Mouse (Mus musculus) embryonic facial prominence, embryonic 11.5 days (tissue): ENCODE data around the gene Abcc3. TPM values are rescaled to one million over a fixed set of nuclear protein-coding genes. Genes with fewer than 3 reads are reported as not detected.

Experiments used
- ATAC-seq: fragments of 200-750 bp; cut with Nextera tagmentation; replicated peaks from 2 replicates; pipeline ENCODE4 v1.8.0; 2017; ENCODE audit warnings: low read depth; ENCODE audit not compliant: insufficient number of reproducible peaks, low FRiP score, low TSS enrichment
- DNase-seq: peaks from one replicate; pipeline ENCODE4 v3.0.0-alpha.2; 2015; ENCODE audit warnings: low spot score
- H3K27ac ChIP-seq: fragments of 300-500 bp; sonication (generic); replicated peaks from 2 replicates; pipeline ENCODE4 v1.5.1; 2014; ENCODE audit warnings: mild to moderate bottlenecking, low read depth, low read length, control low read depth
- H3K27me3 ChIP-seq: fragments of 300-500 bp; sonication (generic); 2 replicates; pipeline ENCODE4 v1.6.1; 2014; ENCODE audit warnings: mild to moderate bottlenecking, low read length, moderate library complexity, mixed read lengths; ENCODE audit not compliant: control insufficient read depth, insufficient read depth
- H3K36me3 ChIP-seq: fragments of 300-500 bp; sonication (generic); replicated peaks from 2 replicates; pipeline ENCODE4 v1.6.1; 2014; ENCODE audit warnings: low read depth, mild to moderate bottlenecking, low read length, moderate library complexity, mixed read lengths; ENCODE audit not compliant: control insufficient read depth, insufficient read depth
- H3K4me1 ChIP-seq: fragments of 300-500 bp; sonication (generic); 2 replicates; pipeline ENCODE4 v1.6.1; 2014; ENCODE audit warnings: low read length, mixed read lengths; ENCODE audit not compliant: control insufficient read depth, insufficient read depth
- H3K4me2 ChIP-seq: fragments of 300-500 bp; sonication (generic); 2 replicates; pipeline ENCODE4 v1.6.1; 2014; ENCODE audit warnings: low read depth, mild to moderate bottlenecking, control low read depth, low read length, moderate library complexity
- H3K4me3 ChIP-seq: fragments of 300-500 bp; sonication (generic); 2 replicates; pipeline ENCODE4 v1.5.1; 2014; ENCODE audit warnings: low read depth, low read length, control low read depth
- H3K9ac ChIP-seq: fragments of 300-500 bp; sonication (generic); replicated peaks from 2 replicates; pipeline ENCODE4 v1.6.1; 2014; ENCODE audit warnings: mild to moderate bottlenecking, control low read depth, low read length
- H3K9me3 ChIP-seq: fragments of 300-500 bp; sonication (generic); replicated peaks from 2 replicates; pipeline ENCODE4 v1.6.1; 2016; ENCODE audit warnings: mild to moderate bottlenecking, low read length, inconsistent platforms, mixed read lengths; ENCODE audit not compliant: control insufficient read depth
- WGBS: fragments of 180-500 bp; shearing (Covaris S2); extraction: QIAGEN DNeasy Blood & Tissue Kit; methylation state at CpG from one replicate; pipeline ENCODE4 v1.1.7; 2014; 5-methylcytosine and 5-hydroxymethylcytosine counted together
- polyA plus RNA-seq: library from polyadenylated mRNA; unstranded; fragments of >200 nt; fragmentation: Nextera tagmentation; extraction: Ambion mirVana; gene quantifications from 2 replicates; pipeline ENCODE4 v1.2.1, GENCODE M21; 2014

Abcc3 gene
- polyA plus RNA-seq, 1 experiment from 2014 or later = 0.63 TPM

DNA sequence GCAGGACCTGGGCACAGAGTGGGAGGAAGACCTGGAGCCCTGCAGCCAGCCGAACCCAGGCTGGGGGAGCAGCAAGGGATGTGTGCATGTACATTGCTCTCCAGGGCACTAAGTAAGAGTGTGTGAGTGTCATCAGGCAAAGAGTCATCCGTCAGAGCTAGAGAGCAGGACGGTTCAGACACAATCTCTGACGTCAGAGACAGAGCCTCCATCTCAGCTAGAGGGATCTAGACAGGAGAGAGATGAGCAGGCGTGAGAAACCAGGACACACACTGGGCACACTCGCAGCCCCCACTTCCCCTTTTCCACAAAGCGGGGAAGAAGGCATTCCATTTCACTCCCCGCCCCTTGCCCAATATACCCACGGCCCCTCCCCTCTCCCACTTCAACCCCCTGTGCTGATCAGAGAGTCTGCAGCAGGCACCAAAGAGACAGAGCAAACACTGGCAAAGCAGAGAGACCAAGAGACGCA, 20.2 kb upstream of the Abcc3 start:
- Histone ChIP-seq H3K4me3 (no peak overlapping the region), H3K4me1 (no peaks in the 10 kb centered on the region; the same call in 1 of the 2 replicates), H3K36me3 (no peaks in the 10 kb centered on the region; the same call in 1 of the 2 replicates), H3K27me3 (no peaks in the 10 kb centered on the region), H3K9ac (no peak overlapping the region), H3K9me3 (no peaks in the 10 kb centered on the region), H3K4me2 (no peak overlapping the region), H3K27ac (no peak overlapping the region)
- 46% methylated on average over 10 of the region's 10 CpGs for WGBS
- no peak for DNase-seq
- ATAC-seq = 0 out of 2 replicates have a peak, but pooled peaks have one; percentile 24

- Histone ChIP-seq H3K4me3 (no peak overlapping the region), H3K27ac (no peak overlapping the region), H3K4me1 (no peaks in the 10 kb centered on the region; the same call in 1 of the 2 replicates), H3K9ac (no peak overlapping the region), H3K9me3 (no peaks in the 10 kb centered on the region), H3K36me3 (no peaks in the 10 kb centered on the region; the same call in 1 of the 2 replicates), H3K27me3 (no peaks in the 10 kb centered on the region), H3K4me2 (no peak overlapping the region)
- 67% methylated on average over 2 of the region's 2 CpGs for WGBS
- DNase-seq (no peak), ATAC-seq (no peak)
These were observed 19.8 kb upstream of the Abcc3 start for GRCm38 (mm10) chr11:94412562-94412961.

GRCm38 (mm10) chr11:94407803-94408321, 15.1 kb upstream of the Abcc3 start:
- no peak overlapping the region for H3K4me2 ChIP-seq
- no peak overlapping the region for H3K27ac ChIP-seq
- no peaks in the 10 kb centered on the region; the same call in 1 of the 2 replicates for H3K4me1 ChIP-seq
- H3K9ac ChIP-seq = no peak overlapping the region
- H3K27me3 ChIP-seq = no peaks in the 10 kb centered on the region
- 43% methylated on average over 11 of the region's 11 CpGs for WGBS
- ATAC-seq = peak; percentile 51; the same call in 1 of the 2 replicates
- H3K36me3 ChIP-seq = no peaks in the 10 kb centered on the region
- H3K9me3 ChIP-seq = no peaks in the 10 kb centered on the region
- no peak overlapping the region for H3K4me3 ChIP-seq
- DNase-seq = peak; percentile 34

DNA sequence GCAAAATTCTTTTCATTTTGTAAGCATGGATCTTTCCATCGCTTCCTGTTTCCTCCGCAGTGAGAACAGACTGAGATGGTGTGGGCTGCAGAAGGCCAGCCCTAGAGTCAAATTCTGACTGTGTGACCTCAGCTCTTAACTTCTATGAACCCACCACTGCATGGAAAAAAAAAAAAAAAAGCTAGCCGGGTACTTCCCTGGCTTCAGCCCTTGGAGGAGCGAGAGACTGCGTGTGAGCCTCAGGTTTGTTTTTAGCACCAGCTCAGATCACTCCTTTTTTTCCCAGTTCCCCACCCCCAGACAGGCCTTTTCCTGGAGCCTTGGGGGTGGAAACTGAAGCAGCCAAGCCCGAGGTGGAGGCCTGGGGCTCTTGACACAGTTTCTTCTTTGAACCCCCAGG, 12.6 kb upstream of the Abcc3 start:
- Histone ChIP-seq H3K4me1 (no peaks in the 10 kb centered on the region; the same call in 1 of the 2 replicates), H3K4me2 (no peak overlapping the region), H3K27ac (no peak overlapping the region), H3K9me3 (no peaks in the 10 kb centered on the region), H3K36me3 (no peaks in the 10 kb centered on the region), H3K4me3 (no peak overlapping the region), H3K9ac (no peak overlapping the region), H3K27me3 (no peaks in the 10 kb centered on the region)
- WGBS = 42% methylated on average over 6 of the region's 6 CpGs
- DNase-seq (no peak), ATAC-seq (no peak)

GRCm38 (mm10) chr11:94404641-94405260, 12.0 kb upstream of the Abcc3 start:
- Histone ChIP-seq H3K4me1 (no peaks in the 10 kb centered on the region; the same call in 1 of the 2 replicates), H3K27ac (no peak overlapping the region)
- WGBS = 26% methylated on average over 11 of the region's 11 CpGs

GRCm38 (mm10) chr11:94404178-94404577, 11.4 kb upstream of the Abcc3 start:
- H3K27ac ChIP-seq = no peak overlapping the region
- ATAC-seq = no peak
- H3K36me3 ChIP-seq = no peaks in the 10 kb centered on the region
- WGBS = 41% methylated on average over 5 of the region's 5 CpGs
- no peaks in the 10 kb centered on the region for H3K27me3 ChIP-seq
- H3K4me2 ChIP-seq = no peak overlapping the region
- no peaks in the 10 kb centered on the region for H3K9me3 ChIP-seq
- no peak for DNase-seq
- H3K4me3 ChIP-seq = no peak overlapping the region
- H3K4me1 ChIP-seq = no peaks in the 10 kb centered on the region; the same call in 1 of the 2 replicates
- no peak overlapping the region for H3K9ac ChIP-seq

More at GRCm38 (mm10) chr11:94404641-94405260, 12.0 kb upstream of the Abcc3 start:
- Histone ChIP-seq H3K36me3 (no peaks in the 10 kb centered on the region), H3K9me3 (no peaks in the 10 kb centered on the region), H3K4me3 (no peak overlapping the region), H3K4me2 (no peak overlapping the region), H3K27me3 (no peaks in the 10 kb centered on the region), H3K9ac (no peak overlapping the region)
- peak; percentile 80 for DNase-seq
- ATAC-seq = peak; percentile 24

- no peaks in the 10 kb centered on the region; the same call in 1 of the 2 replicates for H3K4me1 ChIP-seq
- no peaks in the 10 kb centered on the region for H3K36me3 ChIP-seq
- H3K27ac ChIP-seq = no peak overlapping the region
- 72% methylated on average over 10 of the region's 10 CpGs for WGBS
- no peak for DNase-seq
- no peak overlapping the region for H3K9ac ChIP-seq
- H3K9me3 ChIP-seq = no peaks in the 10 kb centered on the region
- no peak overlapping the region for H3K4me2 ChIP-seq
- H3K4me3 ChIP-seq = no peak overlapping the region
- no peak for ATAC-seq
- no peaks in the 10 kb centered on the region for H3K27me3 ChIP-seq
These were observed 11.0 kb upstream of the Abcc3 start for GRCm38 (mm10) chr11:94403757-94404156.

GRCm38 (mm10) chr11:94402731-94403130, 9.9 kb upstream of the Abcc3 start:
- H3K36me3 ChIP-seq = no peaks in the 10 kb centered on the region
- no peak for ATAC-seq
- DNase-seq = no peak
- no peaks in the 10 kb centered on the region for H3K27me3 ChIP-seq
- H3K4me1 ChIP-seq = no peaks in the 10 kb centered on the region
- 81% methylated on average over 5 of the region's 5 CpGs for WGBS
- H3K4me2 ChIP-seq = no peak overlapping the region
- H3K9ac ChIP-seq = no peak overlapping the region
- H3K27ac ChIP-seq = no peak overlapping the region
- no peaks in the 10 kb centered on the region for H3K9me3 ChIP-seq
- H3K4me3 ChIP-seq = no peak overlapping the region
